Mouse (Mus musculus) limb, embryonic 11.5 days (tissue): ENCODE measurements around the gene Rorc. TPM values are rescaled to one million over a fixed set of nuclear protein-coding genes. Genes with fewer than 3 reads are reported as not detected.
A peak's percentile ranks its signal among the peaks of the same experiment; 100 is the strongest.

Experiments
- ATAC-seq: fragments of 200-750 bp; cut with Nextera tagmentation; 2 replicates; pipeline ENCODE4 v1.8.0; 2017; ENCODE audit warnings: low read depth; ENCODE audit not compliant: insufficient number of reproducible peaks, low FRiP score, low TSS enrichment
- DNase-seq: peaks from one replicate; pipeline ENCODE4 v3.0.0-alpha.2; 2015; ENCODE audit warnings: low spot score
- H3K27ac ChIP-seq: fragments of 300-500 bp; sonication (generic); replicated peaks from 2 replicates; pipeline ENCODE4 v1.5.1; 2014; ENCODE audit warnings: low read depth, mild to moderate bottlenecking, low read length
- H3K27me3 ChIP-seq: fragments of 300-500 bp; sonication (generic); 2 replicates; pipeline ENCODE4 v1.6.1; 2014; ENCODE audit warnings: mild to moderate bottlenecking, low read length, mixed read lengths; ENCODE audit not compliant: control insufficient read depth, insufficient read depth
- H3K36me3 ChIP-seq: fragments of 300-500 bp; sonication (generic); 2 replicates; pipeline ENCODE4 v1.6.1; 2014; ENCODE audit warnings: mild to moderate bottlenecking, low read length, moderate library complexity, mixed read lengths; ENCODE audit not compliant: control insufficient read depth, insufficient read depth
- H3K4me1 ChIP-seq: fragments of 300-500 bp; sonication (generic); 2 replicates; pipeline ENCODE4 v1.6.1; 2014; ENCODE audit warnings: low read length, mixed read lengths; ENCODE audit not compliant: control insufficient read depth, insufficient read depth
- H3K4me2 ChIP-seq: fragments of 300-500 bp; sonication (generic); 2 replicates; pipeline ENCODE4 v1.6.1; 2014; ENCODE audit warnings: low read depth, mild to moderate bottlenecking, moderate library complexity; ENCODE audit not compliant: severe bottlenecking
- H3K4me3 ChIP-seq: fragments of 300-500 bp; sonication (generic); 2 replicates; pipeline ENCODE4 v1.5.1; 2014; ENCODE audit warnings: low read depth, low read length
- H3K9ac ChIP-seq: fragments of 300-500 bp; sonication (generic); 2 replicates; pipeline ENCODE4 v1.6.1; 2014; ENCODE audit warnings: mild to moderate bottlenecking, low read length
- H3K9me3 ChIP-seq: fragments of 300-500 bp; sonication (generic); 2 replicates; pipeline ENCODE4 v1.6.1; 2016; ENCODE audit warnings: low read length; ENCODE audit not compliant: control insufficient read depth
- WGBS: fragments of 180-500 bp; shearing (Covaris S2); extraction: QIAGEN DNeasy Blood & Tissue Kit; methylation state at CpG from one replicate; pipeline ENCODE4 v1.1.7; 2014; 5-methylcytosine and 5-hydroxymethylcytosine counted together
- polyA plus RNA-seq: library from polyadenylated mRNA; unstranded; fragments of >200 nt; fragmentation: Nextera tagmentation; extraction: Ambion mirVana; gene quantifications from 2 replicates; pipeline ENCODE4 v1.2.1, GENCODE M21; 2014

Rorc gene
- polyA plus RNA-seq, 1 experiment from 2014 or later = 0.44 TPM

DNA sequence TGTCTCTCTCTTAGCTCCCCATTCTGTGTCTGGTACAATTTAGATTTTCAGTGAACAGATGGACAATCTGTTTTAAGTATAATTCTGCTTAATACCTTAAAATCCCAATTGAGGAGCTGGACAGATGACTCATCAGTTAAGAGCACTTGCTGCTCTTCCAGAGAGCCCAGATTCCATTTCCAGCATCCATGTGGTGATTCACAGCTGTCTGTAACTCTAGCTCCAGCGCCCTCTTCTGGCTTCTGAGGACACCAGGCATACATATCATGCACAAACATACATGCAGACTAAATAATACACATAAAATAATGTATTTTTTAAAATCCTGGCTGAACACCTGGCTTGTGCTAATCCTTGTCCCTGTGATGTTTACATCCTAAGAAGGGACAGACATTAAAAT is 11.8 kb upstream of the Rorc start:
- no peak overlapping the region for H3K9ac ChIP-seq
- peaks cover 4% of the 10 kb centered on the region; the same call in 1 of the 2 replicates for H3K9me3 ChIP-seq
- H3K4me2 ChIP-seq = no peak overlapping the region
- H3K27me3 ChIP-seq = peaks cover 36% of the 10 kb centered on the region
- H3K4me3 ChIP-seq = no peak overlapping the region
- no peak overlapping the region for H3K27ac ChIP-seq
- H3K36me3 ChIP-seq = no peaks in the 10 kb centered on the region
- ATAC-seq = no peak
- H3K4me1 ChIP-seq = no peaks in the 10 kb centered on the region
- WGBS = 0% methylated on average over 1 of the region's 1 CpGs
- DNase-seq = no peak

DNA sequence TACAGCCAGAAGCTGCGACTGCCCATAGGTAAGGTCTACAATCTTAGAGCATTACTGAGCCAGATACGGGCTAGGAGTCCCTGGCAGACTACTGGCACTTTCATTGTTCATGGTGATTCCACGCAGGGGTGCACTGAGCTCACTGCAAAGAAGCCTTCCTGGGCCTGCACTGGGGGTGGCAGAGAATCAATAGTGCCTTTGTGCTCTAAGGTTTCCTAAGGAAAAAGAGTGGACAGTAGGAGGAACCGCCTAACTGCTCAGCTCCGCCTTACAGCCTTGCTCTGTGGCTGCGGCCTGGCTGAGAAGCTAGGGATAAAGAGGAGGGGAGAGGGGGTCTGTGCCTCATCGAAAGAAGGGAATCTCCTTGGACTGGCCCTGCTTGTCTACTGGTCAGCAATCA is 10.5 kb upstream of the Rorc start, which contains the start of gene C2cd4d:
C2cd4d (plus strand) TSS at position 301 of the 400 bp plus-strand sequence.
- ATAC-seq = no peak
- peak within 1 kb of the TSS; percentile 50 for H3K4me3 ChIP-seq
- peaks cover 40% of the 10 kb centered on the region for H3K27me3 ChIP-seq
- 57% methylated on average over 7 of the region's 7 CpGs for WGBS
- H3K4me1 ChIP-seq = no peaks in the 10 kb centered on the region
- no peak for DNase-seq
- H3K9me3 ChIP-seq = peaks cover 4% of the 10 kb centered on the region; the same call in 1 of the 2 replicates
- H3K4me2 ChIP-seq = peak within 1 kb of the TSS; percentile 92
- no peaks in the 10 kb centered on the region for H3K36me3 ChIP-seq
- no peak within 1 kb of the TSS for H3K27ac ChIP-seq
- H3K9ac ChIP-seq = peak within 1 kb of the TSS; percentile 76

DNA sequence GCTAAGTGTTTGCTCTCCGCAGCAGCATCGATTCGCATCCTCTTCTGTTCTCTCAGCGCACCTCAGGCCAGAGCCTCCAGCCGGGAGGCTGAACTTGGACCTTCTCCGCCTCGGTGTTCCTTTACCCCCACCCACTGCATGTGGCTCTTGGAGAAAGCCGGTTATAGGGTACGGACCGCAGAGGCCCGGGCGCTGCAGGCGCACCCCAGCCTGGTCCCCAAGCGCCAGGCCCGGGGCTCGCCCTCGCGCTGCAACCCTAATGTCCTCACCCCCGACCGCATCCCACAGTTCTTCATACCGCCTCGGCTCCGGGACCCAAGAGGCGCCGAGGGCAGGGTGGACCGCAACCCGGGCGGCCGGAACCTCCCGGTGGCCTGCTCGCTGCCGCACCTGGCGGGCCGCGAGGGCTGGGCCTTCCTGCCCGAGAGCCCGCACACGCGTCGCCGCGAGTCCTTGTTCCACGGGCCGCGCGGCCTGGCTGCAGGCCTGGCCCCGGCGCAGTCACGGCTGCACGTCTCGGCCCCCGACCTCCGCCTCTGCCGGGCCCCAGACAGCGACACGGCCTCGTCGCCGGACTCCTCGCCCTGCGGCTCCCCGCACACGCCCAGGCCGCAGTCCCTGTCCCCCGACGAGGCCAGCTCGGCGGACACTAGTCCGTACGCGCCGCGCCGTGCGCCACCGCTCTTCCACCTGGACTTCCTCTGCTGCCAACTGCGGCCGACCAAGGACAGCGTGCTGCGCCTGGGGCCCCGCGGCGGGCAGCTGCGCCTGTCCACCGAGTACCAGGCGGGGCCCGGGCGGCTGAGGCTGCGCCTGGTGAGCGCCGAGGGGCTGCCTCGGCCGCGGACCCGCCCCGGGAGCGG is 9.1 kb upstream of the Rorc start:
- peak; percentile 72; the same call in 1 of the 2 replicates for ATAC-seq
- 4% methylated on average over 97 of the region's 97 CpGs for WGBS
- Histone ChIP-seq H3K9ac (peak overlapping the region; percentile 76), H3K4me2 (peak overlapping the region; percentile 92), H3K27me3 (peaks cover 40% of the 10 kb centered on the region), H3K9me3 (peaks cover 4% of the 10 kb centered on the region; the same call in 1 of the 2 replicates), H3K4me3 (peak overlapping the region; percentile 50), H3K27ac (no peak overlapping the region), H3K4me1 (no peaks in the 10 kb centered on the region), H3K36me3 (no peaks in the 10 kb centered on the region)
- DNase-seq = peak; percentile 69

DNA sequence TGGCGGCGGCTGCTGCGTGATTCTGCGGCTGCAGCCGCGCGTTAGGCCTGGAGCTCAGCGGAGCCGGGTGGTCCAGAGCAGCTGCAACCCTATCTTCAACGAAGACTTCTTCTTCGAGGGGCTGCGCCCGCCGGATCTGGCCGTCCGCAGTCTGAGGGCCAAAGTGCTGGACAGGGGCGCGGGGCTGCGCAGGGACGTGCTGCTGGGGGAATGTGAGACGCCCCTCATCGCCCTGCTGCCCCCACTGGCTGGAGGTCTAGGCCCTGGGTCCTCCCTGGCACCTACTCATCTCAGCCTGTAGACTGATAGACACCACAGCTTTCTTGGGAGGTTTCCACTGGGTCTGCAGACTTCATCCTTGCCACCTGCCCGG is 8.5 kb upstream of the Rorc start:
- Histone ChIP-seq H3K36me3 (no peaks in the 10 kb centered on the region), H3K4me2 (peak overlapping the region; percentile 92), H3K27ac (no peak overlapping the region), H3K4me3 (peak overlapping the region; percentile 50), H3K4me1 (no peaks in the 10 kb centered on the region), H3K9ac (peak overlapping the region; percentile 76), H3K27me3 (peaks cover 40% of the 10 kb centered on the region), H3K9me3 (peaks cover 4% of the 10 kb centered on the region; the same call in 1 of the 2 replicates)
- 4% methylated on average over 23 of the region's 23 CpGs for WGBS
- peak; percentile 49 for DNase-seq
- ATAC-seq = peak; percentile 7; the same call in 1 of the 2 replicates

DNA sequence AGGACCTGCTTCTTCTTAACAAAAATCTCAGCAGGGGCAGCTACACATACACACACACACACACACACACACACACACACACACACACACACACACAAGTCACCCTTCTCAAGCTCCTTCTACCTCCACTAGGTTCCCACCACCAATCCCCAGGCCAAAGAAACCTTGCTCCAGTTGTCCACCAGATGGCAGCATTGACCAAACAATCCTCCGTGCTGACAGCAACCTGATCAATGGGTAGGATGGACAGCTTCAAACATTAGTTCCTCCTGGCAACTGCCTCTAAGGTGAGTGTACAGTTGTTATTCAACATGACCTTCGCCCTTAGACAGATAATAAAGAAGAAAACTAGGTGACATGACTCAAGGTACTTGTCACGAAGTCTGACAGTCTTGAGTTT is 5.8 kb upstream of the Rorc start:
- Histone ChIP-seq H3K36me3 (no peaks in the 10 kb centered on the region), H3K4me3 (no peak overlapping the region), H3K9me3 (peaks cover 4% of the 10 kb centered on the region; the same call in 1 of the 2 replicates), H3K27me3 (peaks cover 37% of the 10 kb centered on the region), H3K27ac (no peak overlapping the region), H3K9ac (no peak overlapping the region), H3K4me2 (no peak overlapping the region), H3K4me1 (peaks cover 4% of the 10 kb centered on the region; the same call in 1 of the 2 replicates)
- DNase-seq = peak; percentile 85
- 18% methylated on average over 3 of the region's 3 CpGs for WGBS
- no peak for ATAC-seq

DNA sequence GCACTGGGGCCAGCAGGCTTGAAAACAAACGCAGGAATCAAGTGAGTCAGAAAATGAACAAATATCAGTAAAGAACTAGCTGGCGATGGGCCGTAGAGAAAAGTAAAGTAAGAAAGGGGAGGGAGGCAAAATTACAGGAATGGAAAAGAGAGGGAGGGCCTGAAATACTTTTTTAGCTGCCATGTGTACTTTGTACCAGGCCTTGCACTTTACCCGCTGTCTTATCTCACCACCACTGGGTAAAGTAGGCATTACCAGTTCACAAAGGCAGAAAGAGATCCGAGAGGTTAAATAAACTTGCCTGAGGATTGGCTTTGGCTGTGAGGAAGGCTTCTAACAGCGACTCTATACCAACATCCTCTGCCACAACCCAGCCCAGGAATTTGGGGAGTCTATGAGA is 5.1 kb upstream of the Rorc start:
- Histone ChIP-seq H3K4me1 (peaks cover 6% of the 10 kb centered on the region; the same call in 1 of the 2 replicates), H3K27ac (no peak overlapping the region), H3K36me3 (no peaks in the 10 kb centered on the region), H3K4me2 (no peak overlapping the region), H3K27me3 (peaks cover 30% of the 10 kb centered on the region), H3K4me3 (no peak overlapping the region), H3K9me3 (peaks cover 4% of the 10 kb centered on the region; the same call in 1 of the 2 replicates), H3K9ac (no peak overlapping the region)
- no peak for ATAC-seq
- 89% methylated on average over 6 of the region's 6 CpGs for WGBS
- no peak for DNase-seq

DNA sequence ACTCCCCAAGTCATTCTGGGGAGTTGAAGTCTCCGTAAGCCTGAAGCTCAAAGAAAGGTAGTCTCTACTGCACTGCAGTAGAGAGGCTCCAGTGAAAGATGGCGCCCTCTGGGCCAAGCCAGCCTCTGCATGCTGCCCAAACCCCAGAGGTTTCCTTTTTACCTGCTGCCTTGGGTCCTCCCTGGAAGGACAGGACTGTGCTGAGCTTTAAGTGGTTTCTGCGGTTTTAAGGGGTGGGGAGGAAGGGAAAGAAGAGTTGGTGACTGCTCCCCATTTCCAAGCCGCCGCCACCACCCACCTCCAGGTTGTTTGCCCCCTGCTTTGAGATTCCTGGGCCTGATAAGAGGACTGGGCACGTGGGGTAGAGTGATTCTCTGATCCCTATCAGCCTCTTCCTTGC is 4.0 kb upstream of the Rorc start:
- Histone ChIP-seq H3K9ac (no peak overlapping the region), H3K36me3 (no peaks in the 10 kb centered on the region), H3K27ac (no peak overlapping the region), H3K4me3 (no peak overlapping the region), H3K9me3 (no peaks in the 10 kb centered on the region), H3K4me2 (no peak overlapping the region), H3K27me3 (peaks cover 21% of the 10 kb centered on the region), H3K4me1 (peaks cover 14% of the 10 kb centered on the region; the same call in 1 of the 2 replicates)
- WGBS = 54% methylated on average over 6 of the region's 6 CpGs
- DNase-seq = no peak
- no peak for ATAC-seq

DNA sequence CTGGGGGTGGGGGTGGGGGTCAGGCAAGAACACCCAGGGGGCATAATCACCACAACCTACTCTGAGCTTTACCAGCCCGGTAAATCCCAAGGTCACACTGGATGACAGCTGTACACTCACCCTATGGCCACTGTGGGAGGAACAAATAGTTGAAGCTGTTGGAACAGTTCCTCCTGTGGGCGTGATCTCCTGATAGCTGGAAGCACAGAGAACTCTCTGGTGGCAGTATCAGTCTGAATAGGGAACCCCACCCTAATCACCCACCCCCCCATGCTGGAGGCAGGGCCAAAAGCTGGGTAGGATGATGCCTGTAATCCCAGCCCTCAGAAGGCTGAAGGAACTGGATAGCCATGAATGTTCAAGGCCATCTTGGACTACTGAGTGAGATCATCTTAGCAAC is 2.9 kb upstream of the Rorc start:
- 65% methylated on average over 2 of the region's 2 CpGs for WGBS
- Histone ChIP-seq H3K27ac (no peak overlapping the region), H3K9me3 (no peaks in the 10 kb centered on the region), H3K4me3 (no peak overlapping the region), H3K4me1 (peaks cover 15% of the 10 kb centered on the region; the same call in 1 of the 2 replicates), H3K27me3 (peaks cover 11% of the 10 kb centered on the region; the same call in 1 of the 2 replicates), H3K36me3 (no peaks in the 10 kb centered on the region), H3K9ac (no peak overlapping the region), H3K4me2 (no peak overlapping the region)
- DNase-seq (no peak), ATAC-seq (no peak)
